Mouse (Mus musculus) heart, embryonic 12.5 days (tissue): ENCODE data around the gene Smg6. TPM values are rescaled to one million over a fixed set of nuclear protein-coding genes. Genes with fewer than 3 reads are reported as not detected.

Experiments used
- ATAC-seq: fragments of 200-750 bp; cut with Nextera tagmentation; 2 replicates; pipeline ENCODE4 v1.8.0; 2017; ENCODE audit warnings: moderate TSS enrichment, moderate library complexity; ENCODE audit not compliant: insufficient number of reproducible peaks, low FRiP score
- H3K27ac ChIP-seq: fragments of 300-500 bp; sonication (generic); 2 replicates; pipeline ENCODE4 v1.5.1; 2016; ENCODE audit warnings: mild to moderate bottlenecking, moderate library complexity; ENCODE audit not compliant: poor library complexity, severe bottlenecking
- H3K27me3 ChIP-seq: fragments of 300-500 bp; sonication (generic); replicated peaks from 2 replicates; pipeline ENCODE4 v1.6.1; 2016; ENCODE audit warnings: mild to moderate bottlenecking, moderate library complexity
- H3K36me3 ChIP-seq: fragments of 300-500 bp; sonication (generic); 2 replicates; pipeline ENCODE4 v1.6.1; 2016; ENCODE audit warnings: mild to moderate bottlenecking, moderate library complexity
- H3K4me1 ChIP-seq: fragments of 300-500 bp; sonication (generic); replicated peaks from 2 replicates; pipeline ENCODE4 v1.6.1; 2016; ENCODE audit warnings: mild to moderate bottlenecking
- H3K4me2 ChIP-seq: fragments of 300-500 bp; sonication (generic); 2 replicates; pipeline ENCODE4 v1.6.1; 2016; ENCODE audit warnings: mild to moderate bottlenecking, moderate library complexity
- H3K4me3 ChIP-seq: fragments of 300-500 bp; sonication (generic); 2 replicates; pipeline ENCODE4 v1.5.1; 2016; ENCODE audit warnings: mild to moderate bottlenecking
- H3K9ac ChIP-seq: fragments of 300-500 bp; sonication (generic); 2 replicates; pipeline ENCODE4 v1.6.1; 2016; ENCODE audit warnings: mild to moderate bottlenecking, moderate library complexity
- H3K9me3 ChIP-seq: fragments of 300-500 bp; sonication (generic); replicated peaks from 2 replicates; pipeline ENCODE4 v1.6.1; 2016; ENCODE audit warnings: mild to moderate bottlenecking, moderate library complexity
- WGBS: fragments of 180-500 bp; shearing (Covaris S2); methylation state at CpG from one replicate; pipeline ENCODE4 v1.1.7; 2016; 5-methylcytosine and 5-hydroxymethylcytosine counted together
- polyA plus RNA-seq: library from polyadenylated mRNA; unstranded; fragments of >200 nt; fragmentation: Nextera tagmentation; extraction: Ambion mirVana; gene quantifications from 2 replicates; pipeline ENCODE4 v1.2.1, GENCODE M21; 2016

Smg6 gene
- polyA plus RNA-seq, 1 experiment from 2014 or later, result 13.4 TPM

GRCm38 (mm10) chr11:74930391-74930790, 4.8 kb downstream of the Smg6 start:
- Histone ChIP-seq H3K27ac (no peak overlapping the region), H3K4me1 (peaks cover 9% of the 10 kb centered on the region), H3K4me2 (no peak overlapping the region), H3K4me3 (no peak overlapping the region), H3K27me3 (no peaks in the 10 kb centered on the region), H3K36me3 (peaks cover 53% of the 10 kb centered on the region), H3K9me3 (no peaks in the 10 kb centered on the region), H3K9ac (no peak overlapping the region)
- no peak for ATAC-seq
- WGBS, result 90% methylated on average over 7 of the region's 7 CpGs

- no peaks in the 10 kb centered on the region for H3K4me1 ChIP-seq
- WGBS, result 74% methylated on average over 3 of the region's 3 CpGs
- no peaks in the 10 kb centered on the region for H3K27me3 ChIP-seq
- no peak overlapping the region for H3K27ac ChIP-seq
- no peak overlapping the region for H3K4me3 ChIP-seq
- H3K4me2 ChIP-seq, result no peak overlapping the region
- H3K9me3 ChIP-seq, result no peaks in the 10 kb centered on the region
- no peak overlapping the region for H3K9ac ChIP-seq
- no peak for ATAC-seq
- H3K36me3 ChIP-seq, result peaks cover 49% of the 10 kb centered on the region
These were observed 20.7 kb downstream of the Smg6 start for GRCm38 (mm10) chr11:74946348-74946747.

GRCm38 (mm10) chr11:74954901-74955300, 29.3 kb downstream of the Smg6 start:
- ATAC-seq, result no peak
- H3K4me3 ChIP-seq, result no peak overlapping the region

GRCm38 (mm10) chr11:74956006-74956405, 30.4 kb downstream of the Smg6 start:
- no peak overlapping the region for H3K4me2 ChIP-seq
- no peaks in the 10 kb centered on the region for H3K9me3 ChIP-seq
- peaks cover 21% of the 10 kb centered on the region for H3K36me3 ChIP-seq
- H3K4me3 ChIP-seq, result no peak overlapping the region
- H3K27ac ChIP-seq, result no peak overlapping the region
- H3K4me1 ChIP-seq, result peaks cover 10% of the 10 kb centered on the region; the same call in 1 of the 2 replicates
- H3K9ac ChIP-seq, result no peak overlapping the region
- no peak for ATAC-seq
- H3K27me3 ChIP-seq, result no peaks in the 10 kb centered on the region

More at GRCm38 (mm10) chr11:74954901-74955300, 29.3 kb downstream of the Smg6 start:
- H3K27ac ChIP-seq, result no peak overlapping the region
- H3K9ac ChIP-seq, result no peak overlapping the region
- peaks cover 8% of the 10 kb centered on the region; the same call in 1 of the 2 replicates for H3K4me1 ChIP-seq
- no peaks in the 10 kb centered on the region for H3K27me3 ChIP-seq
- H3K4me2 ChIP-seq, result no peak overlapping the region
- no peaks in the 10 kb centered on the region for H3K9me3 ChIP-seq
- peaks cover 25% of the 10 kb centered on the region for H3K36me3 ChIP-seq

GRCm38 (mm10) chr11:74957600-74957999, 32.0 kb downstream of the Smg6 start:
- no peak overlapping the region for H3K27ac ChIP-seq
- H3K9me3 ChIP-seq, result no peaks in the 10 kb centered on the region
- H3K4me2 ChIP-seq, result no peak overlapping the region
- H3K36me3 ChIP-seq, result peaks cover 12% of the 10 kb centered on the region
- H3K27me3 ChIP-seq, result no peaks in the 10 kb centered on the region
- no peak overlapping the region for H3K9ac ChIP-seq
- ATAC-seq, result no peak
- H3K4me1 ChIP-seq, result peaks cover 10% of the 10 kb centered on the region; the same call in 1 of the 2 replicates
- H3K4me3 ChIP-seq, result no peak overlapping the region
- 93% methylated on average over 2 of the region's 2 CpGs for WGBS

GRCm38 (mm10) chr11:74959501-74959900, 33.9 kb downstream of the Smg6 start:
- Histone ChIP-seq H3K36me3 (peaks cover 7% of the 10 kb centered on the region), H3K27me3 (no peaks in the 10 kb centered on the region), H3K4me3 (no peak overlapping the region), H3K4me2 (no peak overlapping the region), H3K9me3 (no peaks in the 10 kb centered on the region), H3K4me1 (peaks cover 14% of the 10 kb centered on the region), H3K27ac (no peak overlapping the region; the same call in 1 of the 2 replicates), H3K9ac (no peak overlapping the region)
- ATAC-seq, result no peak
- 79% methylated on average over 2 of the region's 2 CpGs for WGBS

GRCm38 (mm10) chr11:74960031-74960551, 34.5 kb downstream of the Smg6 start:
- Histone ChIP-seq H3K36me3 (peaks cover 4% of the 10 kb centered on the region), H3K27me3 (no peaks in the 10 kb centered on the region), H3K4me2 (no peak overlapping the region), H3K9ac (no peak overlapping the region), H3K27ac (no peak overlapping the region), H3K4me3 (no peak overlapping the region), H3K9me3 (no peaks in the 10 kb centered on the region), H3K4me1 (peaks cover 14% of the 10 kb centered on the region)
- ATAC-seq, result no peak
- WGBS, result 87% methylated on average over 9 of the region's 9 CpGs

- Histone ChIP-seq H3K4me3 (no peak overlapping the region), H3K27ac (no peak overlapping the region), H3K27me3 (no peaks in the 10 kb centered on the region), H3K4me2 (no peak overlapping the region), H3K36me3 (no peaks in the 10 kb centered on the region), H3K9me3 (no peaks in the 10 kb centered on the region), H3K4me1 (peaks cover 17% of the 10 kb centered on the region), H3K9ac (no peak overlapping the region)
- no peak for ATAC-seq
These were observed 36.3 kb downstream of the Smg6 start for GRCm38 (mm10) chr11:74961953-74962352.

GRCm38 (mm10) chr11:74962846-74963407, 37.3 kb downstream of the Smg6 start:
- H3K9ac ChIP-seq, result no peak overlapping the region
- H3K4me1 ChIP-seq, result peaks cover 17% of the 10 kb centered on the region
- no peaks in the 10 kb centered on the region for H3K27me3 ChIP-seq
- H3K4me3 ChIP-seq, result no peak overlapping the region
- 68% methylated on average over 2 of the region's 2 CpGs for WGBS
- H3K4me2 ChIP-seq, result no peak overlapping the region
- no peaks in the 10 kb centered on the region for H3K9me3 ChIP-seq
- ATAC-seq, result no peak
- H3K36me3 ChIP-seq, result 0 out of 2 replicates have a peak, but pooled peaks cover 4% of the 10 kb centered on the region
- 0 out of 2 replicates have a peak overlapping the region, but pooled peaks have one; percentile 21 for H3K27ac ChIP-seq

- Histone ChIP-seq H3K4me2 (no peak overlapping the region), H3K27me3 (no peaks in the 10 kb centered on the region), H3K9me3 (no peaks in the 10 kb centered on the region), H3K9ac (no peak overlapping the region), H3K4me3 (no peak overlapping the region), H3K4me1 (peaks cover 7% of the 10 kb centered on the region; the same call in 1 of the 2 replicates), H3K27ac (no peak overlapping the region), H3K36me3 (0 out of 2 replicates have a peak, but pooled peaks cover 6% of the 10 kb centered on the region)
- 86% methylated on average over 3 of the region's 3 CpGs for WGBS
- no peak for ATAC-seq
These were observed 39.9 kb downstream of the Smg6 start for GRCm38 (mm10) chr11:74965516-74965915.

GRCm38 (mm10) chr11:74973290-74974157, 47.9 kb downstream of the Smg6 start:
- Histone ChIP-seq H3K9me3 (no peaks in the 10 kb centered on the region), H3K4me3 (no peak overlapping the region), H3K4me1 (no peaks in the 10 kb centered on the region), H3K27ac (no peak overlapping the region), H3K9ac (no peak overlapping the region), H3K36me3 (peaks cover 4% of the 10 kb centered on the region), H3K27me3 (no peaks in the 10 kb centered on the region), H3K4me2 (no peak overlapping the region)
- ATAC-seq, result no peak
- 72% methylated on average over 7 of the region's 7 CpGs for WGBS
